Mouse (Mus musculus) brain, embryonic 14.5 days (tissue): ENCODE results near the gene Htr2c.

Experiments used
- CTCF ChIP-seq: fragments of 200-500 bp; IDR thresholded peaks from 2 replicates; pipeline ENCODE4 v1.5.1; 2012; ENCODE audit warnings: inconsistent platforms, mild to moderate bottlenecking, moderate library complexity, borderline replicate concordance; ENCODE audit not compliant: insufficient read depth, insufficient read length; ENCODE audit errors: extremely low read depth
- POLR2A ChIP-seq: fragments of 200-500 bp; IDR thresholded peaks from 2 replicates; pipeline ENCODE4 v1.6.1; 2012; ENCODE audit warnings: mild to moderate bottlenecking, inconsistent platforms, borderline replicate concordance; ENCODE audit not compliant: poor library complexity, insufficient read depth, insufficient read length, severe bottlenecking; ENCODE audit errors: extremely low read depth

DNA sequence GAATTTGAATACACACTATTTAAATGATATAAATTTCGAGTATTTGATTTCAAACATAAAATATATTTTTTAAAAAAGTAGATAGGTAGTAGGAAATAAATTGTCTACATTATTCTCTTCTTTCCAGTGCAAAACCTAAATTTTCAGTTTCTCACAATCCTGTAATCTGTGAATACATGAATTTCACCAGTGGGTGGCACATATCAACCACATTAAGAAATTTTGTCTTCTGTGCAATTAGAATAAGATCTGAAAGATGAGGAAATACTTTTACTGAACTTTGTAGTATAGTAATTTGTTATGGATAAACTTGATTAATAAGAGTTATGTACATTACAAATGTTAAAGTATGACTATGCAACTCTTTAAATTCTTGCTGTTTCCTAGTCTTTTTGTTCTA lies 156.8 kb downstream of the Htr2c start:
- no peak for TF ChIP-seq CTCF
- TF ChIP-seq POLR2A, result no peak
